Mouse (Mus musculus): ENCODE measurements at regions not wholly inside any gene's neighbourhood (a gene's known extent, or its start where the extent isn't known, plus 50 kb on each side); places are given as distances from the start of the nearest gene placed in this dataset.

DNA sequence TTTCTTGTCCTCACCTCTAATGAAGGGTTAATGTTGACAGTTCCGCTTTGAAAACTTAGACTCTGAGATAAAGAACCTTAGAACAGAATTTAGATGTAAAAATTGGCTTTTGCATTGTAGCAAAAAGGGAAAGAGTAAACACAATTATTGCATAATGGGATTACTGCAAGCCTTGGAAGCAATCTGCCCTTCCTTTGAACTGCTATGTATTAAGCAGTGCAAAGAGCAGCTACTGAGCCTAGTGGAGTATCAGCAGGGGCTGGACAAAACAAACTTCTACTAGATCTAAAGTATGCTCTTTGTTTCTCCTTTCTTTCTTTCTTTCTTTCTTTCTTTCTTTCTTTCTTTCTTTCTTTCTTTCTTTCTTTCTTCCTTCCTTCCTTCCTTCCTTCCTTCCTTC, 434.9 kb downstream of the Serpinb8 start:
- TF ChIP-seq POLR2A (IDR thresholded peaks at IDR 0.05; ENCODE audit: insufficient read depth, low read length) (no peak), CTCF (IDR thresholded peaks at IDR 0.05; ENCODE audit: low read depth, low read length) (no peak)

Data from ES-Bruce4 (cell line).